Mouse (Mus musculus): ENCODE results near the gene Fgf12. TPM values are rescaled to one million over a fixed set of nuclear protein-coding genes. Genes with fewer than 3 reads are reported as not detected.

Gene Fgf12
- polyA plus RNA-seq, 1 experiment: 73.5 TPM

- Histone ChIP-seq H3K27ac (ENCODE audit: insufficient read depth, low read depth, low read length) (no peak overlapping the region), H3K4me3 (ENCODE audit: insufficient read depth, low read depth, low read length) (no peak overlapping the region), H3K4me1 (ENCODE audit: control insufficient read depth, insufficient read depth, low read length) (0 out of 2 replicates have a peak, but pooled peaks cover 2% of the 10 kb centered on the region)
- 54% methylated on average over 11 of the region's 11 CpGs for WGBS
- no peak for TF ChIP-seq CTCF (IDR thresholded peaks at IDR 0.05; ENCODE audit: insufficient read depth, low read depth, low read length)
- TF ChIP-seq POLR2A (IDR thresholded peaks at IDR 0.05; ENCODE audit: insufficient read depth, low read depth, low read length): no peak
Observed at GRCm38 (mm10) chr16:28630771-28631484, 121.9 kb downstream of the Fgf12 start.

- 40% methylated on average over 6 of the region's 6 CpGs for WGBS
- Histone ChIP-seq H3K27ac (ENCODE audit: insufficient read depth, low read depth, low read length) (no peak overlapping the region), H3K4me1 (ENCODE audit: control insufficient read depth, insufficient read depth, low read length) (no peaks in the 10 kb centered on the region), H3K4me3 (ENCODE audit: insufficient read depth, low read depth, low read length) (no peak overlapping the region)
- TF ChIP-seq POLR2A (IDR thresholded peaks at IDR 0.05; ENCODE audit: insufficient read depth, low read depth, low read length) (no peak), CTCF (IDR thresholded peaks at IDR 0.05; ENCODE audit: insufficient read depth, low read depth, low read length) (no peak)
Observed at GRCm38 (mm10) chr16:28626259-28626658, 126.6 kb downstream of the Fgf12 start.

GRCm38 (mm10) chr16:28625689-28626088, 127.2 kb downstream of the Fgf12 start:
- 38% methylated on average over 5 of the region's 5 CpGs for WGBS
- Histone ChIP-seq H3K27ac (ENCODE audit: insufficient read depth, low read depth, low read length) (no peak overlapping the region), H3K4me1 (ENCODE audit: control insufficient read depth, insufficient read depth, low read length) (no peaks in the 10 kb centered on the region), H3K4me3 (ENCODE audit: insufficient read depth, low read depth, low read length) (no peak overlapping the region)
- TF ChIP-seq POLR2A (IDR thresholded peaks at IDR 0.05; ENCODE audit: insufficient read depth, low read depth, low read length): no peak
- no peak for TF ChIP-seq CTCF (IDR thresholded peaks at IDR 0.05; ENCODE audit: insufficient read depth, low read depth, low read length)

GRCm38 (mm10) chr16:28614412-28614811, 138.5 kb downstream of the Fgf12 start:
- WGBS: 91% methylated on average over 3 of the region's 3 CpGs
- H3K27ac ChIP-seq (ENCODE audit: insufficient read depth, low read depth, low read length): no peak overlapping the region
- H3K4me3 ChIP-seq (ENCODE audit: insufficient read depth, low read depth, low read length): no peak overlapping the region
- H3K4me1 ChIP-seq (ENCODE audit: control insufficient read depth, insufficient read depth, low read length): no peaks in the 10 kb centered on the region
- TF ChIP-seq POLR2A (IDR thresholded peaks at IDR 0.05; ENCODE audit: insufficient read depth, low read depth, low read length) (no peak), CTCF (IDR thresholded peaks at IDR 0.05; ENCODE audit: insufficient read depth, low read depth, low read length) (no peak)

- Histone ChIP-seq H3K4me3 (ENCODE audit: insufficient read depth, low read depth, low read length) (no peak overlapping the region), H3K27ac (ENCODE audit: insufficient read depth, low read depth, low read length) (no peak overlapping the region), H3K4me1 (ENCODE audit: control insufficient read depth, insufficient read depth, low read length) (no peaks in the 10 kb centered on the region)
- 24% methylated on average over 3 of the region's 3 CpGs for WGBS
- TF ChIP-seq CTCF (IDR thresholded peaks at IDR 0.05; ENCODE audit: insufficient read depth, low read depth, low read length) (no peak), POLR2A (IDR thresholded peaks at IDR 0.05; ENCODE audit: insufficient read depth, low read depth, low read length) (no peak)
Observed at GRCm38 (mm10) chr16:28610940-28611339, 141.9 kb downstream of the Fgf12 start.

GRCm38 (mm10) chr16:28603155-28603554, 149.7 kb downstream of the Fgf12 start:
- WGBS: 79% methylated on average over 1 of the region's 1 CpGs

GRCm38 (mm10) chr16:28601723-28602122, 151.1 kb downstream of the Fgf12 start:
- WGBS: 89% methylated on average over 4 of the region's 4 CpGs
- no peak for TF ChIP-seq CTCF (IDR thresholded peaks at IDR 0.05; ENCODE audit: insufficient read depth, low read depth, low read length)
- TF ChIP-seq POLR2A (IDR thresholded peaks at IDR 0.05; ENCODE audit: insufficient read depth, low read depth, low read length): no peak
- no peak overlapping the region for H3K27ac ChIP-seq (ENCODE audit: insufficient read depth, low read depth, low read length)
- no peaks in the 10 kb centered on the region for H3K4me1 ChIP-seq (ENCODE audit: control insufficient read depth, insufficient read depth, low read length)
- no peak overlapping the region for H3K4me3 ChIP-seq (ENCODE audit: insufficient read depth, low read depth, low read length)

More at GRCm38 (mm10) chr16:28603155-28603554, 149.7 kb downstream of the Fgf12 start:
- Histone ChIP-seq H3K4me3 (ENCODE audit: insufficient read depth, low read depth, low read length) (no peak overlapping the region), H3K4me1 (ENCODE audit: control insufficient read depth, insufficient read depth, low read length) (no peaks in the 10 kb centered on the region), H3K27ac (ENCODE audit: insufficient read depth, low read depth, low read length) (no peak overlapping the region)
- no peak for TF ChIP-seq POLR2A (IDR thresholded peaks at IDR 0.05; ENCODE audit: insufficient read depth, low read depth, low read length)
- TF ChIP-seq CTCF (IDR thresholded peaks at IDR 0.05; ENCODE audit: insufficient read depth, low read depth, low read length): no peak

GRCm38 (mm10) chr16:28596112-28596511, 156.8 kb downstream of the Fgf12 start:
- no peak for TF ChIP-seq CTCF (IDR thresholded peaks at IDR 0.05; ENCODE audit: insufficient read depth, low read depth, low read length)
- no peak for TF ChIP-seq POLR2A (IDR thresholded peaks at IDR 0.05; ENCODE audit: insufficient read depth, low read depth, low read length)
- Histone ChIP-seq H3K4me3 (ENCODE audit: insufficient read depth, low read depth, low read length) (no peak overlapping the region), H3K27ac (ENCODE audit: insufficient read depth, low read depth, low read length) (no peak overlapping the region), H3K4me1 (ENCODE audit: control insufficient read depth, insufficient read depth, low read length) (peaks cover 4% of the 10 kb centered on the region; the same call in 1 of the 2 replicates)
- 63% methylated on average over 13 of the region's 13 CpGs for WGBS

- Histone ChIP-seq H3K27ac (ENCODE audit: insufficient read depth, low read depth, low read length) (no peak overlapping the region), H3K4me3 (ENCODE audit: insufficient read depth, low read depth, low read length) (peak overlapping the region; percentile 33)
Observed at GRCm38 (mm10) chr16:28593075-28593915, 159.6 kb downstream of the Fgf12 start.

More at GRCm38 (mm10) chr16:28593075-28593915, 159.6 kb downstream of the Fgf12 start:
- 25% methylated on average over 26 of the region's 26 CpGs for WGBS
- no peak for TF ChIP-seq POLR2A (IDR thresholded peaks at IDR 0.05; ENCODE audit: insufficient read depth, low read depth, low read length)
- peak; percentile 76 for TF ChIP-seq CTCF (IDR thresholded peaks at IDR 0.05; ENCODE audit: insufficient read depth, low read depth, low read length)
- H3K4me1 ChIP-seq (ENCODE audit: control insufficient read depth, insufficient read depth, low read length): peaks cover 4% of the 10 kb centered on the region; the same call in 1 of the 2 replicates
